Mouse (Mus musculus): ENCODE data around the gene Arhgap15.

- TF ChIP-seq POLR2A (IDR thresholded peaks at IDR 0.05; ENCODE audit: low read depth, low read length) (no peak), CTCF (IDR thresholded peaks at IDR 0.05; ENCODE audit: extremely low read depth, insufficient read depth, insufficient read length, insufficient replicate concordance) (no peak)
These were observed 608.2 kb downstream of the Arhgap15 start for GRCm38 (mm10) chr2:44356887-44357251.
